Mouse (Mus musculus): ENCODE measurements around the gene Ndufaf2. TPM values are rescaled to one million over a fixed set of nuclear protein-coding genes. Genes with fewer than 3 reads are reported as not detected.
A peak's percentile ranks its signal among the peaks of the same experiment; 100 is the strongest.

The Ndufaf2 gene
- total RNA-seq, 2 experiments from 2014 or later = 21.1 to 27.2 TPM

DNA sequence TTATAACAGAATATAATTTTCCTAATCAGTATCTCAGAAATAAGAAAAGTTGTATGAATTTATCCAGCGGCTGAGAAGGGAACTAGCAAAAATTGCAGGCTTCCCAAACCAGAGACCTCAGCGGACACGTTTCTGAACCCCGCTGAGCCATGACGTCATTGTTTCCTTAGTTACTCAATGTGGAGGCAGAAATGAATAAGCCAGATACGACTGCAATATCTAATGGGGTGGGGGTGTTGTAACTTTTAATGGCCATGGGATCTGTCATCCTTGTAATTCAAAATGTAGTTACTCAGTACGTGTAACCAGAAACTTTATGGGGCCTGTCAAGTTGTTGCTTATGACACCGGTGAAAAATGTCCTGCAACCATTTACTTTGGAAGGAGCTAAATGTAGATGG, 145.3 kb downstream of the Ndufaf2 start:
- TF ChIP-seq CTCF (IDR thresholded peaks at IDR 0.05) = no peak
- no peak overlapping the region for H3K27ac ChIP-seq
- no peak overlapping the region for H3K4me3 ChIP-seq
- DNase-seq (ENCODE audit: extremely low spot score in 1 of 2, low spot score in 2 of 2) = no peak
- intact Hi-C loops (cut with DNase I) = no loop called here

GRCm38 (mm10) chr13:108007861-108008260, 150.6 kb downstream of the Ndufaf2 start:
- DNase-seq (ENCODE audit: extremely low spot score in 1 of 2, low spot score in 2 of 2) = no peak
- Histone ChIP-seq H3K27ac (no peak overlapping the region), H3K4me3 (no peak overlapping the region)
- intact Hi-C loops (cut with DNase I) = no loop called here
- no peak for TF ChIP-seq CTCF (IDR thresholded peaks at IDR 0.05)

- TF ChIP-seq CTCF (IDR thresholded peaks at IDR 0.05) = no peak
- Histone ChIP-seq H3K4me3 (no peak overlapping the region), H3K27ac (no peak overlapping the region)
- intact Hi-C loops (cut with DNase I) = no loop called here
- DNase-seq (ENCODE audit: extremely low spot score in 1 of 2, low spot score in 2 of 2) = no peak
Observed at GRCm38 (mm10) chr13:107996301-107996700, 162.1 kb downstream of the Ndufaf2 start.

DNA sequence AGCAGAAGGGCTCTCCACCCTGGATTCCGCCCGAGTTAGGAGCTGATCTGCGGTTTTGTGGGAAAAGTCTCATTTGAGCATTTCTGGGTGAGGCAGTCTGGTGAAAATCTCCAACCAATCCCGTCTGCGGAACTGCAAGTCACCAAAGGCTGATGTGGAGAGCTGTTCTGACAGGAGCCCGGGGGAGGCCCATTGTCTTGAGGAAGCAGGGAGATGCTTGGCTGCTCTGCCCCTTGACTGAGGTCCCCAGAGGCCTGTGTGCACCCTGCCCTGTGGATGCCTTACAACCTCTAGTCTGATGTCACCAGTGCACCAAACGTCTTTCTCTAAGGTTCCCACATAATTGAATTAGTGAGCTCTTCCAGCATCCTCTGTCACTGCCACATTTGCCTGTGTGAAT, 163.2 kb downstream of the Ndufaf2 start:
- intact Hi-C loops (cut with DNase I) = no loop called here
- no peak overlapping the region for H3K27ac ChIP-seq

DNA sequence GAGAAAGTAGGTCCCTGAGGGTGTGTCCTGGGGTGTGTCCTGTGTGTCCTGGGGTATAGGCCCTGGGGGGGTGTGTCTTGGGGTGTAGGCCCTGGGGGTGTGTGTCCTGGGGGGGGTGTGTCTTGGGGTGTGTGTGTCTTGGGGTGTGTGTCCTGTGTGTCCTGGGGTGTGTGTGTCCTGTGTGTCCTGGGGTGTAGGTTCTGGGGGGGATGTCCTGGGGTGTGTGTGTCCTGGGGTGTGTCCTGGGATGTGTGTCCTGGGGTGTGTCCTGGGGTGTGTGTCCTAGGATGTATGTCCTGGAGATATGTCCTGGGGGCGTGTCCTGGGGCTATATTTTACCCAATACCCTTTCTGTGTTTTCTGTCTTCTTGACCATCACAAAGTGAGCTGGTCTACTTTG, 165.8 kb downstream of the Ndufaf2 start:
- Histone ChIP-seq H3K4me3 (no peak overlapping the region), H3K27ac (no peak overlapping the region)
- TF ChIP-seq CTCF (IDR thresholded peaks at IDR 0.05) = no peak
- intact Hi-C loops (cut with DNase I) = no loop called here
- DNase-seq (ENCODE audit: extremely low spot score in 1 of 2, low spot score in 2 of 2) = no peak

More for the DNA sequence above, 163.2 kb downstream of the Ndufaf2 start:
- no peak for DNase-seq (ENCODE audit: extremely low spot score in 1 of 2, low spot score in 2 of 2)
- no peak for TF ChIP-seq CTCF (IDR thresholded peaks at IDR 0.05)
- no peak overlapping the region for H3K4me3 ChIP-seq

- no peak for TF ChIP-seq CTCF (IDR thresholded peaks at IDR 0.05)
- Histone ChIP-seq H3K27ac (peak overlapping the region; percentile 40; the same call in 1 of the 2 replicates), H3K4me3 (no peak overlapping the region)
- intact Hi-C loops (cut with DNase I) = no loop called here
- no peak for DNase-seq (ENCODE audit: extremely low spot score in 1 of 2, low spot score in 2 of 2)
Observed at GRCm38 (mm10) chr13:107984641-107985040, 173.8 kb downstream of the Ndufaf2 start.

DNA sequence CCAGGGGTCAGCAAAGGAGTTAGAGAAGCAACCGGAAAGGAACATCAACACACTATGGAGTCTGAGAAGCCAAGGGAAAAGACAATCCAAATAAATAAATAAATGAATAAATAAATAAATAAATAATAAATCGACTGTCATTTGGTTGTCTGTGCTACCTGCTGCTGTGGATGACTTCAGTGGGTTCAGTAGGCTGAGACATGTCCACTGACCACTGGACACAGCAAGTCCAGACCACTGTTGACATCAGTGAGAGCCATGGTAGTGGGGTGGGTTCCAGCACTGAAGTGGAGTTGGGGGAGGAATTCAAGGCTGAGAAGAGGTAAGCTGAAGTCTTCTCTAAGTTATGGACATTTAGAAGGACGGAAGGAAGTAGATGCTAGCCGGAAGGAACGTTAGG, 174.2 kb downstream of the Ndufaf2 start:
- intact Hi-C loops (cut with DNase I) = no loop called here
- no peak overlapping the region for H3K4me3 ChIP-seq
- DNase-seq (ENCODE audit: extremely low spot score in 1 of 2, low spot score in 2 of 2) = no peak
- TF ChIP-seq CTCF (IDR thresholded peaks at IDR 0.05) = no peak
- no peak overlapping the region for H3K27ac ChIP-seq

DNA sequence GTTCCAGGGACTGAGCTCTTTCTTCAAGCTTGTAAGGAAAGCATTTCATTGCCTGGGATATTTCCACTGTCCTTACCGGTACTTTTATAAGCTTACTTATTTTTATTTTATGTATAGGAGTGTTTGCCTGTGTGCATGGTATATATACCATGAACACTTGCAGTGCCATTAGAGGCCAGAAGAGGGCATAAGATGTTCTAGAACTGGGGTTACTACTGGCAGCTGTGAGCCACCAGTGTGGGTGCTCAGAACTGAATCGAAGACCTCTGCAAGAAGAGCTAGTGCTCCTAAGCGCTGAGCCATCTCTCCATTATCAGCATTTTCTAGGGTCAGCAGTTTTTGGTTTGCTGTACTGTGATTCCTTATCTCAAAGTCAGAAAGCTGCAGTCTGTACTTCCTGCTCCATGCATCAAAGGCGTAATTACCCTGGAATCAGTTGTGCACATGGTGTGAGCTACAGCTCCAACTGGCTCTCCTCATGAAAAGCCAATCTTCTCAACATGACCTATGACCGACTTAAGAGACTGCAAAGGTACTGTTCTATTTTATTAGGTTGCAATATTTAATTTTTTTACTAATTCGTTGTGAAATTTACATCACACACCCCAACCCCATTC, 175.1 kb downstream of the Ndufaf2 start:
- Histone ChIP-seq H3K27ac (no peak overlapping the region), H3K4me3 (no peak overlapping the region)
- intact Hi-C loops (cut with DNase I) = no loop called here
- TF ChIP-seq CTCF (IDR thresholded peaks at IDR 0.05) = no peak; the same call in 1 of the 2 replicates
- no peak for DNase-seq (ENCODE audit: extremely low spot score in 1 of 2, low spot score in 2 of 2)

- no peak overlapping the region for H3K4me3 ChIP-seq
- TF ChIP-seq CTCF (IDR thresholded peaks at IDR 0.05) = no peak
- no peak overlapping the region for H3K27ac ChIP-seq
- DNase-seq (ENCODE audit: extremely low spot score in 1 of 2, low spot score in 2 of 2) = no peak
- intact Hi-C loops (cut with DNase I) = no loop called here
Observed at GRCm38 (mm10) chr13:107979461-107979860, 179.0 kb downstream of the Ndufaf2 start.

GRCm38 (mm10) chr13:107976886-107977656, 181.4 kb downstream of the Ndufaf2 start:
- Histone ChIP-seq H3K27ac (no peak overlapping the region), H3K4me3 (no peak overlapping the region)
- intact Hi-C loops (cut with DNase I) = no loop called here
- TF ChIP-seq CTCF (IDR thresholded peaks at IDR 0.05) = no peak
- no peak for DNase-seq (ENCODE audit: extremely low spot score in 1 of 2, low spot score in 2 of 2)

- intact Hi-C loops (cut with DNase I) = no loop called here
- Histone ChIP-seq H3K27ac (no peak overlapping the region), H3K4me3 (no peak overlapping the region)
- no peak for TF ChIP-seq CTCF (IDR thresholded peaks at IDR 0.05)
- no peak for DNase-seq (ENCODE audit: extremely low spot score in 1 of 2, low spot score in 2 of 2)
Observed at GRCm38 (mm10) chr13:107972451-107972850, 186.0 kb downstream of the Ndufaf2 start.

DNA sequence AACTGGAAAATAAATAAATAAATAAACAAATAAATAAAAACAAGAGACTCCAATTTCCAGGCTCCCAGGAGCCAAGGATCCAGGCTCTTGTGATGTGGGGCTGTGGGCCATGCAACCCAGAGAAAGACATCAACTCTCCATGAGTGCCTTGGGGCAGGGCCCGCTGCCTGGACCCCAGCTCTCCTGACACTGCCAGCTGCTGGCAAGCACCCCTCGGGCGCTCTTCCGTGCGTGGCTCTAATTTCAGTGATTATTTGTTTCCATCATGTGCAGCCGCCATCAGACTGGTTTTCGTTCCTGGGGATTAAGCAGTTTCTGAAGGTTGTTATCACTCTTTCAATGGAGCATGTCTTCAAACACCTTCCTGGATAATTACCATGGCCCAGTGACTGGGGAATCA, 186.6 kb downstream of the Ndufaf2 start:
- Histone ChIP-seq H3K27ac (no peak overlapping the region), H3K4me3 (no peak overlapping the region)
- no peak for TF ChIP-seq CTCF (IDR thresholded peaks at IDR 0.05)
- intact Hi-C loops (cut with DNase I) = no loop called here
- DNase-seq (ENCODE audit: extremely low spot score in 1 of 2, low spot score in 2 of 2) = no peak
